Mouse (Mus musculus): Measurements from ENCODE around the gene Hoxd1.

Gene Hoxd1

DNA sequence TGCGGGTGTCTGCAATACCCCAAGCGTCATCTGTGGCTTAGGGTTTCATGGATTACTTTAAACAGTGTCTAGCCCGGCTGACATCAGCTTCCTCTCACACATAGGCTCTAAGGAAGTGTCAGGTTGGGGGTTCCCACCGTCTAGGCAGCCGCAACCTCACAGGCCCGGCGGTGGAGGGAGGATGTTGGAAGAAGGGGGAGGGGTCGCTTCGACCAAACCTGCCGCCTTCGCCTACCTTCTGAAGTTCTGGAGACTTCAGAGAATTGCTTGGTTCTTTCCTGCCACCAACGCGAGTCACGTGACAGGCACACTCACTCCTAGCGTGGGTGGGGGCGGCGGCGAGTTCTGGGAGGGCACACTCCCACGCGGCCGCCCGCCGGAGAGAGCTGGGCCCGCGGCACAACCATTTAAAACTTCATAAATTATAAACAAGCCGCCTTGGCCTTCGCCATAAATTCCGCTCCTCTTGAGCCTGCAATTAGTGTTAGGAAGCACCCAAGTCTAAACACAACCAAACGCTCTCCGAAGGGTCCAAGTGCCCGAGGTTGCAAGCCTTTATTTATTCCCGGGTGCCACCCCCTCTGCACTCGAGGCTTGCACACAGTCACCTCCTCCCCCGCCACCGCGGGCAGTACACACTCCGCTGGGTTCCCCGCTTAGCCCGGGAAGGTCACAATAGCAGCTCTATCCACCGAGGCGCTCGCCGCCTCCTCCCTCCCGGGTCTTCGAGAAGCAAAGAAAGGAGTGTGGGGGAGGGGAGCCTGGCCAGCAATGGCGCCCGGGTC is 13.3 kb upstream of the Hoxd1 start:
- peak; percentile 23 to 43 for DNase-seq

DNA sequence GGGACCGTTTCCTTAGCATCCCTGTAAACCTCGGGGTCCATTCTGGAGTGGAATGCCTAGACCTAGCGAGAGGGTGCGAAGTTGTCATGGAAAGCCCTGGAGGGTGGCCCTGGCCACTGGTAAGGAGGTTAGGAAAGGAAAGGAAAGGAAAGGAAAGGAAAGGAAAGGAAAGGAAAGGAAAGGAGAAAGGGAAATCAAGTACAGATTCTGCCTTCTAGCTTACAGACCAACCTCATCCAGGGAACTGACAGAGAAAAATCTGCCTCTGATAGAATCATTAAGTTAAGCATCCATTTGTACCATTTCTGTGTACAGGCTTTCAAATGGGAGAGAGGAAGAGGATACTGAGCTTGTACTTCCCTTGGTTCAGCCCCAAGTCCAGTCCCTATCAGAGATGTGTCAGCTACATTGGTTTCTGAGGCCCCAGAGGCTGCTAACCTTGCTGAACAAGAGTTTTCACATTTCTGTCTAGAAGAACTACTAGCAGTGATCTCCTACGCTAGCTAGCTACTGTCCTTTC is 12.0 kb upstream of the Hoxd1 start:
- DNase-seq = no peak

DNA sequence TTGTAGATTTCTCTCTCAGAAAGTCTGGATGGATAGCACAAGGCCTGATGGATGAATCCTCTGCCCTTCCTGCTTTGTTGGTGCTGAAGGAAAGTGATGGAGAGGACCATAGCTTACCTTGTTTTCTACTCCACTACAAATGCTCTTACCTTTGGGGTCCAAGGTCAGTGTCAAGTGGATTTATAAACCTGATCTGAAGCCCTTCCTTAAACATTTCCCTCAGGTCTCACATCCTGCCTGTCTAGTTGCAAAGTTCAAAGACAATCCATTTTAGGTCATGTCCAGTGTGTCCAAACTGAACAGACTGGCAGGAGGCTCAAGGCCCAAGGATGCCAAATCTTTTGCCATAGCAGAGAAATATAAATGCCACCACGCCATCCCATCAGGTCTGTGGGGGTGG is 10.9 kb upstream of the Hoxd1 start:
- DNase-seq = no peak

DNA sequence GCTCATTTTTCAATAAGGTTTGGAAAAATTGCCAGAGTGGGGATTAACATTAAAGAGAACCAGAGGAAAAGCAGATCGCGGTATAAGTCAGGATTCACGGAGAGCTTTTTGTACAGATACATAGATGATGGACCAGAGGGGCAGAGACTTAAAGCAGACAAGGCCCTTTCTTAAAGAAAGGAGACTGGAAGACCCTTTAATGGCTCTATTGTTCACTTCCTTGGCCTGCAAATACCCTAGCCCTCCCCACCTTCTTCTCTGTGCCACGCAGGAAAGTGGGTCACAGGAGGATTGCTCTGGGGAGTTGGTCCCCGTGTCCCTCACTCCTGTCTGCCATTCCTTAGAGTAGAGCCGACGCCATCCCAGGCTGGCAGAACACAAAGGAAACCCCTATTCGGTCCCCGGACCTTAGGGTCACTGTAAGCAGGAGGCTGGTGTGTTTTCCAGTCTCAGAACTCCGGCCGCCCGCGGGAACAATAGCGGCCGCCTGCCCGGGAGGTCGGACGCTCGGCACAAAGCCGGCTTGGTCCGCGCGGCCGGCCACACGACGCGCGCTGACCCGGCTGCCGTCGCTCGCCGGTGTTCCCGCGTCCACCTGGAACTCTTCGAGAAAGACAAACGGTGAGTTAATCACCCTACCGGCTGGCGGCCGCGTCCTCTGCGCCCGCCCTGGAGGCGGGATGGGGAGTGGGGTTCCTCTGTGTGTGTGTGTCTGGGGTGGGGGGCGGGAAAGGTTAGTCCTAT is 10.2 kb upstream of the Hoxd1 start:
- no peak for DNase-seq

DNA sequence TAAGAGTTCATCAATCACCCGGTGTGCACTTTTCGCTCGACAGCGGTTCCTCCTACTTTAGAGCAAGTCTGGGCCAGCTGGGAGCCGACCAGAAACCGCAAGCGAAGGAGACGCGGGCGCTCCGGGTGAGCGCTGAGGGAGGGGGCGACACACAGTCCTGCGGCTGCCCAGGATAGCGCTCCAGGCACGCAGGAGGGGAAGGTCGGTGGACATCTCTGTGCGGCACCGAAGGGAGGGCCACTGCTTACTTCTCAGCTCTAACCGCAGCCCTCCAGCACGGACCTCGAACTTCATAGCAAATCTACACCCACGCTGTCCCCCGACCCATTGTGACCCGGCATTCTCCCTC is 9.6 kb upstream of the Hoxd1 start:
- DNase-seq = no peak

DNA sequence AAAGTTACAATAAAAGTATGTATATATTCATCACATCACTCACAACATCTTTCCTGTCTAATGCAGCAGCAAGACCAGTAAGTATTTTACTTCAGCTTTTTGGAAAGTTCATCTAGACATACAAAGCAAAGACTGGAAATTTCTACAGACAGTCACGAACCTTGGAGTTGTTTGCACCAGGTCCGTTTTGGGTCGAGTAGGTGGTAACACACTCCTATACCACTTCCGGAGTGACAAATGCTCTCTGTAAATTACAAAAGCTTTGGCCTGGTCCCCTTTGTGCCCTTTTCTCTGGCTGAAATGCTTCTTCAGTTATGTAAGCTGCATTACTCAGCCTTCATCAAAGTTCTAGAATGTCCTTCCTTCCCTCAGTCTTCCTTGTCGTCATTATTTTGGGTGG is 9.1 kb upstream of the Hoxd1 start:
- DNase-seq = no peak

DNA sequence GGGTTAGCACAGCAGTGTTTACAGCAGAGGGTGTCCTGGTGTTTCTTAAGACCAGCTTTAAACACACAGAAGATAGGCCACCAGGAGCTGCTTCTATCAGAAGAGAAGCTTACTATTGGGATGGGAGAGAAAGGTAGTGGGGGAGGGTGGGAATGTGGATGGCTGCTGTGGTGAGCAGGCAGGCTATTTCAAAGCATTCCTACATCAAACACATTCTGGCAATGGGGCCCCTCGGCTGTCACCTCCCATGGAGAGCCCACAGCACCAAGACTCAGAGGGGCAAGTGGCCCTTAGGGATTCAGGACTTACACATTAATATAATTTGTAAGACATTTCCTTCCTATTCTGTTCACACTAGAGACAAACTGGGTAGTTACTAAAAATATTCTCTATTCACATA is 2.6 kb upstream of the Hoxd1 start:
- DNase-seq = no peak

DNA sequence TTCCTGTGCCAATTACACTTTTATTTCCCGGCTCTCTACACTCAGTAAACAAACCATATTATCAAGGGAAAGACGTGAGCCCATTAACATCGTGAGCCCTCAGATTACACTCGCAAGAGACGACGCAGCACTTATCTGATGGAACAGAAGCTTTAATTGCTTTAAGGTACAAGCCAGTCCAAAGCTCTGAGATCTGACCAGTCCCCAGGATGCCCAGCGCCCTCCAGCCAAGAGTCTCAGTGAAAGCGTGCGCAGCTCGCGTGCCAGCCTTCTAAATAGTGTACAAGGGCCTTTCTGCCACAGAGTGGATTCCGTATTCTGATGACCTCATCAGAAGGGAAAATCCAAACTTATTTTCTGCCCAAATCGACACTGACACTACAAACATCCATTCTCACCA is 839 bp upstream of the Hoxd1 start:
- no peak for DNase-seq

DNA sequence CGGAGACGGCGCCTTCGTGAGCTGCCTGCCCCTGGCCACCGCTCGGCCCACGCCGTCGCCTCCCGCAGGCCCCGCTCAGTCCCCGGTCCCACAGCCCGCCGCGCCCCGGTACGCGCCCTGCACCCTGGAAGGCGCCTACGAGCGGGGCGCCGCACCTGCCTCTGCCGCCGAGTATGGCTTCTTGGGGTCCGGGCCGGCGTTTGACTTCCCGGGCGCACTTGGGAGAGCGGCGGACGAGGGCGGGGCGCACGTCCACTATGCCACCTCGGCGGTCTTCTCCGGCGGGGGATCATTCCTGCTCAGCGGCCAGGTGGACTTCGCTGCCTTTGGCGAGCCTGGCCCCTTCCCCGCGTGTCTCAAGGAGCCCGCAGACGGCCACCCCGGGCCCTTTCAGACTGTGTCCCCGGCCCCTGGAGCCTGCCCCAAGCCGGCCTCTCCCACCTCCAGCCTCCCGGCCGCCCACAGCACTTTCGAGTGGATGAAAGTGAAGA is 510 bp downstream of the Hoxd1 start:
- DNase-seq = no peak

DNA sequence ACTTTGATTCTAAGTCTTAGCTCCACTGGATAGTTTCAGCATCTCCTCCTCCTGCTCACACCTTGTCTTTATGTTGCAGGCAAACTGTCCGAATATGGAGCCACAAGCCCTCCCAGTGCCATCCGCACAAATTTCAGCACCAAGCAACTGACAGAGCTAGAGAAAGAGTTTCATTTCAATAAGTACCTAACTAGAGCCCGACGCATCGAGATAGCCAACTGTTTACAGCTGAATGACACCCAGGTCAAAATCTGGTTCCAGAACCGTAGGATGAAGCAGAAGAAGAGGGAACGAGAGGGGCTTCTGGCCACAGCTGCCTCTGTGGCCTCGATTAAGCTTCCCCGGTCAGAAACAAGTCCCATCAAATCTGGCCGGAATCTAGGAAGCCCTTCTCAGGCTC is 1.2 kb downstream of the Hoxd1 start:
- DNase-seq = no peak

DNA sequence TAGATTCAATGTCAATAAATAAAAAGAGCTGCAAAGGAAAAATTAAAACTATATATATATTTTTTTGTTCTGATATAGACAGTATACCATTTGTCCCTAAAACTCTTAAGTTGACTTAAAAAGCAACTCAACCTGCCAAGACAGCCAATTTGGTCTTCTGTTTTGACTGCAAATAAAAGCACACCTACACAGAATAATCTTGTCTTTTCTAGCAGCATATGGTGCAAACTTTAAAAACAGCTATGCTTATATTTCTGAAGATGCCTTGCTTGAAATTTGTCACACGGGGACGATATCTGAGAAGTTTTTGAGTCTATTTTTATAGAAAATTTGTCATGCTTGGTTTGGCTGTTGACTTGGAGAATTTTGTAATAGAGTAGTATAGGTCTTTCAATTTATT is 11.6 kb downstream of the Hoxd1 start:
- no peak for DNase-seq

DNA sequence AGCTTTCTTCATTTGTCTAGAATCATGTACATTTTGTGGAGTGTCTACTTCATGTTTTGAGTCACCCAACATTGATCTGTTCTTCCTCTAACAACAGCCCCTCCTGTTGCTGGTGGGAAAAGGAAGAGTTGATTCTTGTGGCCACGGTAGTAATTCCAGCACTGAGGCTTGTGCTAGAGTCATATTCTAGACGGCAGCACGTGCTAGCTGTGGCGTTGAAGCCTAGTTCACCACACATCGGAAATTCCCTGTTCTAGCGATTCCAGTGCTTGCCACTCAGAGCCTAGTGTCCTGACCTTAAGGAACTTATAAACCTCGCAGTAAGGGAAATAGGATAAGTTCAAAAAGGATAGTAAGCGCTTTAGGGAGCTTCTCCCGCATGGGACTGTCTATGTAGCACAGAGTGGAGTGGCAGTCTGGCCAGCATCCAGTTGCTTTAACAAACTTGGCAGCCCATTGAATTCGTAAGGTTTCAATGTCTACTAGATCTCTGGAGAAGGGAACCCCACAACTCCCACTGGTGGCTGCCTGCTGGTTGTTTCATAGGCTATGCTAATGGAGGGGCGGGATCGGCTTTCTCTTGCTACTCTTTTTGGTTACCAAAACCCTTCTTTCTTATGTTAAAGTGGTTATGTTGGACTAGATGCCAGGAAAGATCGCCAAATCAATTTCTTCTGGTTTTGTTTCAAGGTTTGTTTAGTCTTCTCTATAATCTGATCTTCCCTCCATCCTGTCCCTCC is 14.9 kb downstream of the Hoxd1 start:
- DNase-seq = no peak

DNA sequence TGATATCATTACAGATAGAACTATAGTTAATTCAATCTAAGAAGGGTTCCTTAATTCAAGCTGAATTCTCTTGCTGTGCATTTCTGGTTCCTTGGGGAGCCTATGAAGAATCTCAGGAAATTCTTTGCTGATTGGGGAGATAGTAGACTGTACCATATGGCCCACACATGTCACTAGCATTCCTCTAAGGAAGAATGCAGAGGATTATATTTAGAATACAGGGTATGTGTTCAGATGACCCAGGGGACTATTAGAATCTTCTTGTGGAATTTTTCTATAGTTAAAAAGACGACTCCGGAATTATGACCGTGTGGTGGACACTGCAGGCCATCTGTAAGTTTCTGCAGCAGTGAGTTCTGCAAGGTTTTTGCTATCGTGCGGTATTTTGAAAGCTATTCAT is 18.6 kb downstream of the Hoxd1 start:
- no peak for DNase-seq

DNA sequence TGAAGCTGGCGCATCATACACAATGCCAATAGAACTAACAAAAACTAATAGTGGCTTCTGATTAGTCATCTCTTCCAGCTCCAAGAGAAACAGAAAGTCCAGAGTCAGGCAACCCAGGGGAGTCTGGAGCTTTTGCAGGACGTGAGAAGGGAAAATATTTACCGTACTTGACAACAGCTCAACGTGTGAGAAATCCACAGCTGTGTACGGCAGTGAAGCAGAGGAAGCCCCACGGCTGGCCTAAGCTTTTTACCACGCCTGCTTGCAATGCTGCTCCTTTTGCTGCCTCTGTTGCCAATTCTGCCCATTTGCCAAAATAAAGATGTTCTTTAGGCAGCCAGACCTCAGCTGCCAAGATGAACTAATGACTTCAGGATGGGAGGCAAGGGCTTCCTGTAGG is 32.8 kb downstream of the Hoxd1 start:
- DNase-seq = no peak

DNA sequence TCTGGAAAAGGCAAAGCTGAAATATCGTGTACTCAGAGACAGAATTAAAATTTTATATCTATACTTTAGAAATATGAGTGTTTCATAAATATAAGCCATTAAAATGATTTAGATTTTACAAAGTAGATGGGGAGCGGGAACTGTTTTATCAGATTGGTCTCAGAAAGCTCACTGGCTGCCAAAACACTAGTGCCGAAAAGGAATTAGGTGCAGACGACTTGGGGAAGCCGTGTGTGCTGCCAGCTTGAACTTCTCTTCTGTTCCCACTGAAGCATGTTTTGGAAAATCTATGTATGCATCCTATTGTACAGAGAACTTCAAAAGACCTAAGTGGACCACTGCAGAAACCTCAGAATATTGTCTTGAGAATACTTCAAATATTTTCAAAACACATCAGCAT is 45.7 kb downstream of the Hoxd1 start:
- DNase-seq = no peak

All from thymus, postnatal 36 days (tissue).